8 mouse cellular contexts compared by ENCODE assay signal in the genomic region with DNA sequence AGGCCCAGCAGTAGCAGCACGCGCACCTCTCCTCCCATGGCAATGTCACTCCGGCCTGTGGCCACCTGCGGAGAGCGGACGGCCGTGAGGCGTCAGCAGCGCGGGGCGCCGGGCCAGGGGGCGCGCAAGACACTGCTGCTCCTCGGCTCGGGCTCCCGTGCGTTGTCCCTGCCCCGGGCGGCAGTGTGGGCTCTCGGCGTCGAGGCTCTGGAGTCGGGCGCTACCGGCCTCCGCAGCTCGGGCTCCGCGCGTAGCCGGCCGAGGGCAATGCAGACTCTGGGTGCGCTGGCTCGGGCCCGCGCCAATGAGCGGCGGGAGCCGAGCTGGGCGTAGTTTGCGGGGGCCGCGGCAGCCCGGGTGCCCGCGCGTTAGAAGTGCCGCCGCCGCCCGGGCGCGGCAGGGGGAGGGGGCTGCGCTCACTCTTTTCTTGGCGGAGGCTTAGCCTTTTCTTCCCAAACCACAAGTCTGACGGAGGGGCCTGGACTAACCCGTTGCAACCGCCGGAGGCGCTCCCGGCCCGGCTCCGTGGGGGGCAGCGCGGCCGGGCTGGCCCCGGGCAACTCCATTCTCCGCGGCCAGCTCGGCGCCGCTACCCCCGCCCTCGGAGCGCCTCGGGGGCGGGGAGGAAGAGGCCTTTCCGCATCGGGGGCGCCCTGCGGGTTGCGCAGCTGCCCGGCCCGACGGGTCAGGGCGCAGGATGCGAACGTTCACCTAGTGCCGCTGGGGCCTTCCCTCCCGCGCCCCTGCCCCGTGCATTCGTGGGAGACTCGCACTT. TPM values are rescaled to one million over a fixed set of nuclear protein-coding genes. Genes with fewer than 3 reads are reported as not detected.
DNase-seq lines count a peak whose midpoint lies in the region; ATAC-seq lines count a peak whose summit lies in the region.

No protein-coding gene starts in this region.

- H3K4me2 ChIP-seq in kidney, embryonic 16.5 days (replicated peaks; ENCODE audit: low read depth, low read length), result peak overlapping the region; percentile 69

- no peaks in the 10 kb centered on the region for H3K36me3 ChIP-seq in kidney, embryonic 16.5 days (ENCODE audit: insufficient read depth, low read length)

- H3K9ac ChIP-seq in kidney, embryonic 16.5 days (replicated peaks; ENCODE audit: low read length), result peak overlapping the region; percentile 53

- DNase-seq in CD4-positive, CD25-positive, alpha-beta regulatory T cell, adult 2 months (ENCODE audit: low read depth, low spot score), result peak; percentile 40
- DNase-seq in R1 (ENCODE audit: low read depth, low spot score), result peak; percentile 71
- DNase-seq in forelimb bud, embryonic 11.5 days (ENCODE audit: low read depth, low spot score), result peak; percentile 53
- peak; percentile 70 to 82 for DNase-seq in lung, postnatal 4 days
- DNase-seq in testis, postnatal 10 days (ENCODE audit: low spot score), result peak; percentile 66
- no peak for DNase-seq in layer of hippocampus, adult 18-20 months (ENCODE audit: low spot score in 2 of 2)

- H3K4me3 ChIP-seq in kidney, embryonic 16.5 days (ENCODE audit: low read length), result peak overlapping the region; percentile 52

- no peaks in the 10 kb centered on the region for H3K9me3 ChIP-seq in kidney, embryonic 16.5 days (ENCODE audit: low read length)

- WGBS in kidney, embryonic 16.5 days, result under 1% methylated on average over 89 of the region's 95 CpGs

- no peak overlapping the region for H3K27ac ChIP-seq in kidney, embryonic 16.5 days (ENCODE audit: low read length)

- H3K27me3 ChIP-seq in kidney, embryonic 16.5 days (ENCODE audit: insufficient read depth, low read length), result peaks cover 64% of the 10 kb centered on the region

- ATAC-seq in CD4-positive, CD25-positive, alpha-beta regulatory T cell, adult 4 months, result no peak
- peak; percentile 44; the same call in 1 of the 2 replicates for ATAC-seq in kidney, embryonic 16.5 days (ENCODE audit: low FRiP score, low TSS enrichment)

- H3K4me1 ChIP-seq in kidney, embryonic 16.5 days (ENCODE audit: insufficient read depth, low read length), result peaks cover 17% of the 10 kb centered on the region; the same call in 1 of the 2 replicates

RNA-seq across cellular contexts. Expression of a gene that starts 0.5 kb away (rescaled TPM):
- not detected for polyA plus RNA-seq in CD4-positive, CD25-positive, alpha-beta regulatory T cell, adult 4 months (2017; shearing (Covaris generic))
- polyA plus RNA-seq in kidney, embryonic 16.5 days (2015; fragmentation: Nextera tagmentation; extraction: Ambion mirVana), result 4.8 and 5.9 TPM in 2 replicates
- total RNA-seq in layer of hippocampus, adult 18-20 months (2021), result 1 to 10 TPM; 2.6 to 5.5 TPM

RNA-seq across cellular contexts. Expression of a gene that starts 12.3 kb away (rescaled TPM):
- polyA plus RNA-seq in CD4-positive, CD25-positive, alpha-beta regulatory T cell, adult 4 months (2017; shearing (Covaris generic)), result 100 to 1,000 TPM in 1 of 2 experiments, 10 to 100 TPM in 1; 82.3 to 134 TPM
- polyA plus RNA-seq in kidney, embryonic 16.5 days (2015; fragmentation: Nextera tagmentation; extraction: Ambion mirVana), result 146 TPM in 2 replicates
- total RNA-seq in layer of hippocampus, adult 18-20 months (2021), result 10 to 100 TPM; 46.1 to 54.3 TPM

RNA-seq across cellular contexts. Expression of a gene that starts 12.5 kb away (rescaled TPM):
- not detected for polyA plus RNA-seq in CD4-positive, CD25-positive, alpha-beta regulatory T cell, adult 4 months (2017; shearing (Covaris generic))
- 0.51 and 0.73 TPM in 2 replicates for polyA plus RNA-seq in kidney, embryonic 16.5 days (2015; fragmentation: Nextera tagmentation; extraction: Ambion mirVana)
- 1 to 10 TPM; 3.9 to 4.6 TPM for total RNA-seq in layer of hippocampus, adult 18-20 months (2021)

RNA-seq across cellular contexts. Expression of a gene that starts 16.9 kb away (rescaled TPM):
- polyA plus RNA-seq in CD4-positive, CD25-positive, alpha-beta regulatory T cell, adult 4 months (2017; shearing (Covaris generic)), result 1 to 10 TPM; 1.5 to 1.8 TPM
- 26.8 and 27.3 TPM in 2 replicates for polyA plus RNA-seq in kidney, embryonic 16.5 days (2015; fragmentation: Nextera tagmentation; extraction: Ambion mirVana)
- 1 to 10 TPM in 1 of 2 experiments, under 1 TPM in 1; 0.81 to 2.0 TPM for total RNA-seq in layer of hippocampus, adult 18-20 months (2021)

RNA-seq across cellular contexts. Expression of a gene that starts 27.1 kb away (rescaled TPM):
- 10 to 100 TPM; 11.3 to 16.0 TPM for polyA plus RNA-seq in CD4-positive, CD25-positive, alpha-beta regulatory T cell, adult 4 months (2017; shearing (Covaris generic))
- 24.3 and 25.4 TPM in 2 replicates for polyA plus RNA-seq in kidney, embryonic 16.5 days (2015; fragmentation: Nextera tagmentation; extraction: Ambion mirVana)
- total RNA-seq in layer of hippocampus, adult 18-20 months (2021), result 10 to 100 TPM; 70.0 to 71.5 TPM

Comparison
In these comparisons a context has a peak if more than half of its experiments do, and no peak if none do; other contexts are left out.
1. DNase-seq: peak in CD4-positive, CD25-positive, alpha-beta regulatory T cell, adult 2 months (single experiment), R1 (single experiment), forelimb bud, embryonic 11.5 days (single experiment), lung, postnatal 4 days (2 of 2) and testis, postnatal 10 days (single experiment); none in layer of hippocampus, adult 18-20 months (0 of 2).